Mouse (Mus musculus) heart, embryonic 12.5 days (tissue): ENCODE measurements around the gene Prr12. TPM values are rescaled to one million over a fixed set of nuclear protein-coding genes. Genes with fewer than 3 reads are reported as not detected.

Experiments used
- ATAC-seq: fragments of 200-750 bp; cut with Nextera tagmentation; 2 replicates; pipeline ENCODE4 v1.8.0; 2017; ENCODE audit warnings: moderate TSS enrichment, moderate library complexity; ENCODE audit not compliant: insufficient number of reproducible peaks, low FRiP score
- H3K27ac ChIP-seq: fragments of 300-500 bp; sonication (generic); 2 replicates; pipeline ENCODE4 v1.5.1; 2016; ENCODE audit warnings: mild to moderate bottlenecking, moderate library complexity; ENCODE audit not compliant: poor library complexity, severe bottlenecking
- H3K27me3 ChIP-seq: fragments of 300-500 bp; sonication (generic); replicated peaks from 2 replicates; pipeline ENCODE4 v1.6.1; 2016; ENCODE audit warnings: mild to moderate bottlenecking, moderate library complexity
- H3K36me3 ChIP-seq: fragments of 300-500 bp; sonication (generic); 2 replicates; pipeline ENCODE4 v1.6.1; 2016; ENCODE audit warnings: mild to moderate bottlenecking, moderate library complexity
- H3K4me1 ChIP-seq: fragments of 300-500 bp; sonication (generic); replicated peaks from 2 replicates; pipeline ENCODE4 v1.6.1; 2016; ENCODE audit warnings: mild to moderate bottlenecking
- H3K4me2 ChIP-seq: fragments of 300-500 bp; sonication (generic); 2 replicates; pipeline ENCODE4 v1.6.1; 2016; ENCODE audit warnings: mild to moderate bottlenecking, moderate library complexity
- H3K4me3 ChIP-seq: fragments of 300-500 bp; sonication (generic); 2 replicates; pipeline ENCODE4 v1.5.1; 2016; ENCODE audit warnings: mild to moderate bottlenecking
- H3K9ac ChIP-seq: fragments of 300-500 bp; sonication (generic); 2 replicates; pipeline ENCODE4 v1.6.1; 2016; ENCODE audit warnings: mild to moderate bottlenecking, moderate library complexity
- H3K9me3 ChIP-seq: fragments of 300-500 bp; sonication (generic); replicated peaks from 2 replicates; pipeline ENCODE4 v1.6.1; 2016; ENCODE audit warnings: mild to moderate bottlenecking, moderate library complexity
- WGBS: fragments of 180-500 bp; shearing (Covaris S2); methylation state at CpG from one replicate; pipeline ENCODE4 v1.1.7; 2016; 5-methylcytosine and 5-hydroxymethylcytosine counted together
- polyA plus RNA-seq: library from polyadenylated mRNA; unstranded; fragments of >200 nt; fragmentation: Nextera tagmentation; extraction: Ambion mirVana; gene quantifications from 2 replicates; pipeline ENCODE4 v1.2.1, GENCODE M21; 2016

The Prr12 gene
- polyA plus RNA-seq, 1 experiment from 2014 or later: 7.1 TPM

GRCm38 (mm10) chr7:45017242-45018061 lies 35.2 kb downstream of the Prr12 start, which contains the start of gene Rras:
Gene Rras (plus strand): TSS chr7:45017961.
- under 1% methylated on average over 36 of the region's 36 CpGs for WGBS

DNA sequence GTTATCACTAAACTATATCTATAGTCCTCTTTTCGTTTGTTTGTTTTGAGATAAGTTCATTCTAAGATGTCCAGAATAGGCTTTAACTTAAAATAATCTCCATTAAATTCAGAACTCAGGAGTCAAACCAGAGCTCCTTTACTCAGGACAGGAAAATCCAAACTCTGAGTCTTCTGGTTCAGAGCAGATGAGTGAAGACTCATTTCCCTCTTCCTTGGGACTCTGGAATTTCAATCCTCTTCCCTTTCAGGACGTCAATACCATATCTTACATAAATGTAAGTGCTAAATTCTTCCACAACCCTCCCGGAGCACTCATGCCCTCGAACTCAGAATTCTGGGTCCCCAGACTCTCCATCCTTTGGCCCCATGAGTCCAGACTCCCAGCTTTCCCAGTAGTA lies 35.9 kb downstream of the Prr12 start:
- no peak for ATAC-seq
- no peaks in the 10 kb centered on the region for H3K9me3 ChIP-seq
- peaks cover 34% of the 10 kb centered on the region for H3K36me3 ChIP-seq
- H3K4me2 ChIP-seq: peak overlapping the region; percentile 80
- no peaks in the 10 kb centered on the region for H3K27me3 ChIP-seq
- H3K9ac ChIP-seq: peak overlapping the region; percentile 76
- H3K27ac ChIP-seq: peak overlapping the region; percentile 100
- peaks cover 37% of the 10 kb centered on the region for H3K4me1 ChIP-seq
- WGBS: under 1% methylated on average over 4 of the region's 4 CpGs
- H3K4me3 ChIP-seq: peak overlapping the region; percentile 89

More at GRCm38 (mm10) chr7:45017242-45018061, 35.2 kb downstream of the Prr12 start, which contains the start of gene Rras:
- Histone ChIP-seq H3K4me2 (peak within 1 kb of the TSS; percentile 80), H3K9me3 (no peaks in the 10 kb centered on the region), H3K9ac (peak within 1 kb of the TSS; percentile 77), H3K27ac (peak within 1 kb of the TSS; percentile 100), H3K36me3 (peaks cover 27% of the 10 kb centered on the region), H3K27me3 (no peaks in the 10 kb centered on the region), H3K4me1 (peaks cover 37% of the 10 kb centered on the region), H3K4me3 (peak within 1 kb of the TSS; percentile 89)
- peak; percentile 89 for ATAC-seq

DNA sequence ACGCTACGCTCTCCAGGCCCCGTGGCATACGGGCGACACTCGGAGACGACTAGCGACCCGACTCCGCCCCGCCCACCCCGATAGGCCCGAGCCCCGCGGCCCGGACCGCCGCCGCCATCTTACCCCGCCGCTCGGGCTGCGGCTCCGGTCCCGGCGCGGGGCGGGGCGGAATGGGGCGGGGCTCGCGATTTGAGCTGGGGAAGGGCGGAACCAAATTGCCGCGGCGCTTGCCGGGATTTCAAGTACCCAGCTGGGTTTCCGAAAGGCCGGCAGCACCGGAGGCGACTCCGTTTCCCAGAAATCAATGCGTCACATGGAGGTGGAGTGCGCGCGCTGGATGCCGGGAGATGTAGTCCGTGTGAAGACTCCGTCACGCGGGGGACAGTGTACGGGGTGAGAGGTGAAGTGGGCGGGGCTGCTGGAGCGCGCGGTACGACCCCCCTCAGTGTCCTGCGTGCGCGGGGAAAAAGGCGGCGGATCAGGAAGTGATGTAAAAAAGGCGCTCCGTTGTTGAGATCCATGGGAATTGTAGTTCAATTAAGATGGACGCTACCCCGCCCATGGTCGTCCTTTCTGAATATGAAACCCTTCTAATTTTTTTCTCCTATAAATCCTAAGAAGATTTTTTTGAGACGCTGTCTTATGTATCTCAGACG lies 36.6 kb downstream of the Prr12 start, which contains the start of gene Scaf1:
Scaf1 (minus strand) TSS at position 407 of the 656 bp plus-strand sequence.
- peak within 1 kb of the TSS; percentile 89 for H3K4me3 ChIP-seq
- no peaks in the 10 kb centered on the region for H3K9me3 ChIP-seq
- peak within 1 kb of the TSS; percentile 80 for H3K4me2 ChIP-seq
- peaks cover 37% of the 10 kb centered on the region for H3K4me1 ChIP-seq
- under 1% methylated on average over 68 of the region's 69 CpGs for WGBS
- peak; percentile 91 for ATAC-seq
- H3K27me3 ChIP-seq: no peaks in the 10 kb centered on the region
- H3K27ac ChIP-seq: peak within 1 kb of the TSS; percentile 100
- peak within 1 kb of the TSS; percentile 97 for H3K9ac ChIP-seq
- H3K36me3 ChIP-seq: peaks cover 34% of the 10 kb centered on the region

- peak overlapping the region; percentile 89 for H3K4me3 ChIP-seq
- H3K36me3 ChIP-seq: peaks cover 31% of the 10 kb centered on the region
- H3K4me1 ChIP-seq: peaks cover 37% of the 10 kb centered on the region
- H3K27ac ChIP-seq: peak overlapping the region; percentile 88
- no peaks in the 10 kb centered on the region for H3K9me3 ChIP-seq
- WGBS: under 1% methylated on average over 20 of the region's 20 CpGs
- peak overlapping the region; percentile 97 for H3K9ac ChIP-seq
- no peak for ATAC-seq
- peak overlapping the region; percentile 80 for H3K4me2 ChIP-seq
- H3K27me3 ChIP-seq: no peaks in the 10 kb centered on the region
Measured at GRCm38 (mm10) chr7:45015344-45015956, 37.2 kb downstream of the Prr12 start.

GRCm38 (mm10) chr7:45014096-45014451 lies 38.6 kb downstream of the Prr12 start:
- Histone ChIP-seq H3K9ac (peak overlapping the region; percentile 97; the same call in 1 of the 2 replicates), H3K9me3 (no peaks in the 10 kb centered on the region), H3K36me3 (peaks cover 45% of the 10 kb centered on the region), H3K27me3 (no peaks in the 10 kb centered on the region), H3K4me2 (no peak overlapping the region; the same call in 1 of the 2 replicates), H3K4me3 (no peak overlapping the region), H3K27ac (no peak overlapping the region), H3K4me1 (peaks cover 29% of the 10 kb centered on the region)
- 84% methylated on average over 3 of the region's 3 CpGs for WGBS
- ATAC-seq: no peak

GRCm38 (mm10) chr7:45013366-45014095 lies 39.1 kb downstream of the Prr12 start:
- no peak overlapping the region for H3K4me2 ChIP-seq
- no peak for ATAC-seq
- no peak overlapping the region; the same call in 1 of the 2 replicates for H3K9ac ChIP-seq
- H3K27me3 ChIP-seq: no peaks in the 10 kb centered on the region
- WGBS: 93% methylated on average over 16 of the region's 16 CpGs
- no peaks in the 10 kb centered on the region for H3K9me3 ChIP-seq
- H3K36me3 ChIP-seq: peaks cover 50% of the 10 kb centered on the region
- no peak overlapping the region for H3K27ac ChIP-seq
- no peak overlapping the region for H3K4me3 ChIP-seq
- peaks cover 24% of the 10 kb centered on the region for H3K4me1 ChIP-seq

- Histone ChIP-seq H3K4me1 (peaks cover 20% of the 10 kb centered on the region), H3K36me3 (peaks cover 57% of the 10 kb centered on the region), H3K9ac (no peak overlapping the region; the same call in 1 of the 2 replicates), H3K27me3 (no peaks in the 10 kb centered on the region), H3K27ac (no peak overlapping the region), H3K9me3 (no peaks in the 10 kb centered on the region), H3K4me3 (no peak overlapping the region), H3K4me2 (no peak overlapping the region)
- 78% methylated on average over 4 of the region's 4 CpGs for WGBS
- ATAC-seq: no peak
Measured at GRCm38 (mm10) chr7:45012824-45013223, 39.9 kb downstream of the Prr12 start.

GRCm38 (mm10) chr7:45012011-45012410 lies 40.7 kb downstream of the Prr12 start:
- H3K27ac ChIP-seq: no peak overlapping the region
- no peak overlapping the region for H3K4me2 ChIP-seq
- H3K27me3 ChIP-seq: no peaks in the 10 kb centered on the region
- H3K36me3 ChIP-seq: peaks cover 65% of the 10 kb centered on the region
- H3K9ac ChIP-seq: no peak overlapping the region
- peaks cover 20% of the 10 kb centered on the region for H3K4me1 ChIP-seq
- H3K9me3 ChIP-seq: no peaks in the 10 kb centered on the region
- no peak overlapping the region for H3K4me3 ChIP-seq
- no peak for ATAC-seq
- 95% methylated on average over 6 of the region's 6 CpGs for WGBS

DNA sequence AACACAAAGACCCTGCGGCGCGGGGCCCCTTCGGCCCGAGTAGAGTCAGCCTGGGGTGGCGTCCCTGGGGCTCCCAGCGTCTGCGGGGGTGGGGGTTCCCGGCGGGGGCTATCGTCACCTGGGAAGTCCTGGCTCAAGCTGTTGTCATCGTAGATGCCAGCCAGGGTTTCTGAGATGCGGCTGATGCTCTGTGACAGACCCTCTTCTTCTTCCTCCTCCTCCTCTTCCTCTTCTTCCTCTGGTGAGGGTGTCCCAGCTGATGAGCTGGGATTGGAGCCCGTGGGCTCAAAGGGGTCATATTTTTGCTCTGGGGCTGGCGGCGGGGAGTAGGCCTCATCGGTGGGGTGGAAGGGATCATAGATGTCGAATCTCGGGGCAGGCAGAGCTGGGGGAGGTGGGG lies 44.3 kb downstream of the Prr12 start:
- no peak overlapping the region for H3K9ac ChIP-seq
- no peak overlapping the region for H3K27ac ChIP-seq
- no peaks in the 10 kb centered on the region for H3K9me3 ChIP-seq
- no peak overlapping the region for H3K4me3 ChIP-seq
- no peaks in the 10 kb centered on the region for H3K27me3 ChIP-seq
- no peak for ATAC-seq
- H3K36me3 ChIP-seq: peaks cover 94% of the 10 kb centered on the region
- H3K4me1 ChIP-seq: 0 out of 2 replicates have a peak, but pooled peaks cover 15% of the 10 kb centered on the region
- no peak overlapping the region for H3K4me2 ChIP-seq
- 94% methylated on average over 19 of the region's 19 CpGs for WGBS

GRCm38 (mm10) chr7:45007846-45008245 lies 44.8 kb downstream of the Prr12 start:
- Histone ChIP-seq H3K9me3 (no peaks in the 10 kb centered on the region), H3K4me3 (no peak overlapping the region), H3K4me1 (0 out of 2 replicates have a peak, but pooled peaks cover 13% of the 10 kb centered on the region), H3K9ac (no peak overlapping the region), H3K4me2 (no peak overlapping the region), H3K36me3 (peaks cover 94% of the 10 kb centered on the region), H3K27ac (no peak overlapping the region), H3K27me3 (no peaks in the 10 kb centered on the region)
- ATAC-seq: no peak
- 95% methylated on average over 30 of the region's 30 CpGs for WGBS
